Mouse (Mus musculus): ENCODE results near the gene Rgs3. TPM values are rescaled to one million over a fixed set of nuclear protein-coding genes. Genes with fewer than 3 reads are reported as not detected.

The Rgs3 gene
- polyA plus RNA-seq, 1 experiment: 6.4 TPM

- TF ChIP-seq FLI1 (IDR thresholded peaks at IDR 0.05; ENCODE audit: low read length) (no peak), GATA1 (IDR thresholded peaks at IDR 0.05; ENCODE audit: borderline replicate concordance, low read length) (no peak)
- Histone ChIP-seq H3K27me3 (replicated peaks) (peaks cover 16% of the 10 kb centered on the region), H3K4me3 (replicated peaks) (no peak overlapping the region), H3K36me3 (replicated peaks; ENCODE audit: low read length) (no peaks in the 10 kb centered on the region), H3K4me1 (no peaks in the 10 kb centered on the region), H3K9me3 (no peaks in the 10 kb centered on the region)
Measured at GRCm38 (mm10) chr4:62594442-62594841, 34.8 kb downstream of the Rgs3 start.

GRCm38 (mm10) chr4:62596051-62596450 is 36.4 kb downstream of the Rgs3 start:
- peaks cover 14% of the 10 kb centered on the region for H3K27me3 ChIP-seq (replicated peaks)
- no peaks in the 10 kb centered on the region for H3K4me1 ChIP-seq
- no peaks in the 10 kb centered on the region for H3K9me3 ChIP-seq
- no peaks in the 10 kb centered on the region for H3K36me3 ChIP-seq (replicated peaks; ENCODE audit: low read length)
- TF ChIP-seq GATA1 (IDR thresholded peaks at IDR 0.05; ENCODE audit: borderline replicate concordance, low read length): no peak
- no peak for TF ChIP-seq FLI1 (IDR thresholded peaks at IDR 0.05; ENCODE audit: low read length)
- H3K4me3 ChIP-seq (replicated peaks): no peak overlapping the region

GRCm38 (mm10) chr4:62600549-62600948 is 40.9 kb downstream of the Rgs3 start:
- no peak overlapping the region for H3K4me3 ChIP-seq (replicated peaks)
- H3K4me1 ChIP-seq: peaks cover 14% of the 10 kb centered on the region
- H3K27me3 ChIP-seq (replicated peaks): peaks cover 17% of the 10 kb centered on the region
- no peaks in the 10 kb centered on the region for H3K36me3 ChIP-seq (replicated peaks; ENCODE audit: low read length)
- no peak for TF ChIP-seq FLI1 (IDR thresholded peaks at IDR 0.05; ENCODE audit: low read length)
- no peak for TF ChIP-seq GATA1 (IDR thresholded peaks at IDR 0.05; ENCODE audit: borderline replicate concordance, low read length)
- peaks cover 6% of the 10 kb centered on the region; the same call in 1 of the 2 replicates for H3K9me3 ChIP-seq

GRCm38 (mm10) chr4:62603607-62604006 is 44.0 kb downstream of the Rgs3 start:
- H3K4me1 ChIP-seq: peaks cover 14% of the 10 kb centered on the region
- H3K36me3 ChIP-seq (replicated peaks; ENCODE audit: low read length): no peaks in the 10 kb centered on the region
- H3K27me3 ChIP-seq (replicated peaks): peaks cover 24% of the 10 kb centered on the region
- no peak overlapping the region for H3K4me3 ChIP-seq (replicated peaks)
- peaks cover 6% of the 10 kb centered on the region; the same call in 1 of the 2 replicates for H3K9me3 ChIP-seq
- TF ChIP-seq FLI1 (IDR thresholded peaks at IDR 0.05; ENCODE audit: low read length): no peak
- no peak for TF ChIP-seq GATA1 (IDR thresholded peaks at IDR 0.05; ENCODE audit: borderline replicate concordance, low read length)

- Histone ChIP-seq H3K27me3 (replicated peaks) (peaks cover 27% of the 10 kb centered on the region), H3K9me3 (peaks cover 6% of the 10 kb centered on the region; the same call in 1 of the 2 replicates), H3K4me3 (replicated peaks) (no peak overlapping the region), H3K36me3 (replicated peaks; ENCODE audit: low read length) (no peaks in the 10 kb centered on the region), H3K4me1 (peaks cover 14% of the 10 kb centered on the region)
- TF ChIP-seq GATA1 (IDR thresholded peaks at IDR 0.05; ENCODE audit: borderline replicate concordance, low read length): no peak
- no peak for TF ChIP-seq FLI1 (IDR thresholded peaks at IDR 0.05; ENCODE audit: low read length)
Measured at GRCm38 (mm10) chr4:62604094-62604493, 44.4 kb downstream of the Rgs3 start.

GRCm38 (mm10) chr4:62605856-62606541 is 46.4 kb downstream of the Rgs3 start:
- Histone ChIP-seq H3K4me1 (peaks cover 14% of the 10 kb centered on the region), H3K4me3 (replicated peaks) (no peak overlapping the region), H3K36me3 (replicated peaks; ENCODE audit: low read length) (no peaks in the 10 kb centered on the region), H3K27me3 (replicated peaks) (peaks cover 40% of the 10 kb centered on the region), H3K9me3 (peaks cover 6% of the 10 kb centered on the region; the same call in 1 of the 2 replicates)
- TF ChIP-seq FLI1 (IDR thresholded peaks at IDR 0.05; ENCODE audit: low read length) (no peak), GATA1 (IDR thresholded peaks at IDR 0.05; ENCODE audit: borderline replicate concordance, low read length) (no peak)

- Histone ChIP-seq H3K36me3 (replicated peaks; ENCODE audit: low read length) (no peaks in the 10 kb centered on the region), H3K4me3 (replicated peaks) (no peak overlapping the region), H3K9me3 (peaks cover 6% of the 10 kb centered on the region; the same call in 1 of the 2 replicates), H3K27me3 (replicated peaks) (peaks cover 42% of the 10 kb centered on the region), H3K4me1 (peaks cover 14% of the 10 kb centered on the region)
- TF ChIP-seq FLI1 (IDR thresholded peaks at IDR 0.05; ENCODE audit: low read length): no peak
- TF ChIP-seq GATA1 (IDR thresholded peaks at IDR 0.05; ENCODE audit: borderline replicate concordance, low read length): no peak
Measured at GRCm38 (mm10) chr4:62606542-62606882, 46.9 kb downstream of the Rgs3 start.

GRCm38 (mm10) chr4:62606905-62607304 is 47.3 kb downstream of the Rgs3 start:
- peaks cover 14% of the 10 kb centered on the region for H3K4me1 ChIP-seq
- peaks cover 3% of the 10 kb centered on the region; the same call in 1 of the 2 replicates for H3K9me3 ChIP-seq
- H3K4me3 ChIP-seq (replicated peaks): no peak overlapping the region
- peaks cover 42% of the 10 kb centered on the region for H3K27me3 ChIP-seq (replicated peaks)
- TF ChIP-seq GATA1 (IDR thresholded peaks at IDR 0.05; ENCODE audit: borderline replicate concordance, low read length) (no peak), FLI1 (IDR thresholded peaks at IDR 0.05; ENCODE audit: low read length) (no peak)
- H3K36me3 ChIP-seq (replicated peaks; ENCODE audit: low read length): no peaks in the 10 kb centered on the region

GRCm38 (mm10) chr4:62607345-62607744 is 47.7 kb downstream of the Rgs3 start:
- peaks cover 42% of the 10 kb centered on the region for H3K27me3 ChIP-seq (replicated peaks)
- no peaks in the 10 kb centered on the region for H3K36me3 ChIP-seq (replicated peaks; ENCODE audit: low read length)
- no peaks in the 10 kb centered on the region for H3K9me3 ChIP-seq
- H3K4me1 ChIP-seq: peaks cover 14% of the 10 kb centered on the region
- H3K4me3 ChIP-seq (replicated peaks): no peak overlapping the region
- TF ChIP-seq FLI1 (IDR thresholded peaks at IDR 0.05; ENCODE audit: low read length): no peak
- TF ChIP-seq GATA1 (IDR thresholded peaks at IDR 0.05; ENCODE audit: borderline replicate concordance, low read length): no peak

- no peak for TF ChIP-seq FLI1 (IDR thresholded peaks at IDR 0.05; ENCODE audit: low read length)
- H3K36me3 ChIP-seq (replicated peaks; ENCODE audit: low read length): no peaks in the 10 kb centered on the region
- H3K9me3 ChIP-seq: no peaks in the 10 kb centered on the region
- peaks cover 14% of the 10 kb centered on the region for H3K4me1 ChIP-seq
- H3K4me3 ChIP-seq (replicated peaks): no peak overlapping the region
- peaks cover 43% of the 10 kb centered on the region for H3K27me3 ChIP-seq (replicated peaks)
Measured at GRCm38 (mm10) chr4:62607805-62608204, 48.2 kb downstream of the Rgs3 start.
